Mouse (Mus musculus): Measurements from ENCODE around the gene Hdac4.

DNA sequence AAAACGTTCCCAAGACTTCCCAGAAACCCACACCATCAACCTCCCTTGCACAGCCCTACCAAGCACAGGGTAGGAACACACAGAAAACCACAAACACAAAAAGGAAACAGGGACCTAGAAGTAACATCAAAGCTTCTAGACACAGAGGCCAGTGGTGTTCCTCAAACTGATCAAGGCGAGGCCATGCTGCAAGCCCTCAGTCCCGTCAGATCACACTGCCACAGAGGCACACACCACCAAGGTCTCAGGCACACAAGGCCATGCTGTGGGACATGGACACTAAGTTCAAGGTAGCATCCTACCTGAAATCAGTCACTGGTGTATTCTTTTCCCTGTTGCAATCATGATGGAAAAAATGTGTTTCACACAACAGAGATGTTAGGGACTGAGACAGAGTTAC, 90.8 kb downstream of the Hdac4 start:
- TF ChIP-seq TAL1 (IDR thresholded peaks at IDR 0.05; ENCODE audit: low read length) (no peak), GATA1 (IDR thresholded peaks at IDR 0.05; ENCODE audit: low read length) (no peak)
